Mouse (Mus musculus) activated CD4-positive, CD25-positive, alpha-beta regulatory T cell, adult 4 months (primary cell): ENCODE data around the gene Smcp. TPM values are rescaled to one million over a fixed set of nuclear protein-coding genes. Genes with fewer than 3 reads are reported as not detected.

Source experiments
- polyA plus RNA-seq, 2 experiments: library from polyadenylated mRNA; unstranded; fragments of 100-300 nt; shearing (Covaris generic); gene quantifications; one replicate each; pipeline ENCODE4 v1.2.1; 2017

Gene Smcp
- polyA plus RNA-seq, 2 experiments from 2014 or later, result not detected

Other genes with a start within 250 kb of the Smcp start
- not detected for gene Sprr2d, start 249.9 kb downstream of the Smcp start, polyA plus RNA-seq
- not detected for gene Sprr2e, start 236.9 kb downstream of the Smcp start, polyA plus RNA-seq
- gene Sprr2f, start 223.8 kb downstream of the Smcp start, polyA plus RNA-seq, result not detected
- gene Sprr2h, start 203.3 kb downstream of the Smcp start, polyA plus RNA-seq, result not detected
- gene Sprr2i, start 181.0 kb downstream of the Smcp start, polyA plus RNA-seq, result not detected
- not detected for gene Sprr2j-ps, start 170.9 kb downstream of the Smcp start, polyA plus RNA-seq
- 10 to 100 TPM in 1 of 2 experiments, 1 to 10 TPM in 1; 8.6 to 10.3 TPM for gene Gm9774, start 159.6 kb downstream of the Smcp start, polyA plus RNA-seq
- gene Sprr2k, start 156.4 kb downstream of the Smcp start, polyA plus RNA-seq, result not detected
- gene Sprr1b, start 150.2 kb downstream of the Smcp start, polyA plus RNA-seq, result not detected
- gene Sprr3, start 130.3 kb downstream of the Smcp start, polyA plus RNA-seq, result not detected
- gene Sprr1a, start 103.1 kb downstream of the Smcp start, polyA plus RNA-seq, result not detected
- gene Sprr4, start 88.5 kb downstream of the Smcp start, polyA plus RNA-seq, result not detected
- gene 2310046K23Rik, start 54.5 kb downstream of the Smcp start, polyA plus RNA-seq, result not detected
- not detected for gene Ivl, start 15.3 kb downstream of the Smcp start, polyA plus RNA-seq
- not detected for gene 2210017I01Rik, start 18.5 kb upstream of the Smcp start, polyA plus RNA-seq
- gene Lce6a, start 32.7 kb upstream of the Smcp start, polyA plus RNA-seq, result not detected
- not detected for gene Lce1a1, start 59.3 kb upstream of the Smcp start, polyA plus RNA-seq
- not detected for gene Lce1b, start 67.9 kb upstream of the Smcp start, polyA plus RNA-seq
- gene Lce1a2, start 81.3 kb upstream of the Smcp start, polyA plus RNA-seq, result not detected
- not detected for gene Lce1c, start 90.2 kb upstream of the Smcp start, polyA plus RNA-seq
- not detected for gene Lce1d, start 98.2 kb upstream of the Smcp start, polyA plus RNA-seq
- not detected for gene Lce1e, start 120.1 kb upstream of the Smcp start, polyA plus RNA-seq
- not detected for gene Lce1f, start 131.4 kb upstream of the Smcp start, polyA plus RNA-seq
- not detected for gene Gm38119, start 150.1 kb upstream of the Smcp start, polyA plus RNA-seq
- not detected for gene Lce1g, start 163.3 kb upstream of the Smcp start, polyA plus RNA-seq
- gene Lce1h, start 176.1 kb upstream of the Smcp start, polyA plus RNA-seq, result not detected
- gene Lce1i, start 189.9 kb upstream of the Smcp start, polyA plus RNA-seq, result not detected
- not detected for gene Lce1j, start 201.5 kb upstream of the Smcp start, polyA plus RNA-seq
- gene Lce1k, start 218.9 kb upstream of the Smcp start, polyA plus RNA-seq, result not detected
- gene Kprp, start 238.2 kb upstream of the Smcp start, polyA plus RNA-seq, result not detected